Mouse (Mus musculus): ENCODE measurements around the gene Tmcc3. TPM values are rescaled to one million over a fixed set of nuclear protein-coding genes. Genes with fewer than 3 reads are reported as not detected.

Gene Tmcc3
- total RNA-seq, 2 experiments from 2014 or later, result 23.1 to 23.6 TPM

- intact Hi-C loops (cut with DNase I), result no loop called here
- DNase-seq (ENCODE audit: low spot score in 2 of 2), result no peak
These were observed 326.9 kb downstream of the Tmcc3 start for GRCm38 (mm10) chr10:94638599-94638998.

- intact Hi-C loops (cut with DNase I), result no loop called here
- DNase-seq (ENCODE audit: low spot score in 2 of 2), result no peak
These were observed 327.5 kb downstream of the Tmcc3 start for GRCm38 (mm10) chr10:94639281-94639680.

- intact Hi-C loops (cut with DNase I), result loop anchor here (1.0 kb wide), 1 partner anchor 38 kb away; no protein-coding TSS in a partner anchor
These were observed 328.3 kb downstream of the Tmcc3 start for GRCm38 (mm10) chr10:94640067-94640466.

More at GRCm38 (mm10) chr10:94640067-94640466, 328.3 kb downstream of the Tmcc3 start:
- DNase-seq (ENCODE audit: low spot score in 2 of 2), result no peak

Small RNA genes within 50 kb of the gene (microRNA-seq; reads per million reads assigned to microRNA genes)
- 0.50 to 1.0 reads per million in 2 experiments for gene Mir7211

Other genes with a start within 250 kb of the Tmcc3 start
- gene Nr2c1, start 163.9 kb upstream of the Tmcc3 start, total RNA-seq (2021), result 1 to 10 TPM; 7.8 to 8.3 TPM
- gene Ndufa12, start 113.2 kb upstream of the Tmcc3 start, total RNA-seq (2021), result 100 to 1,000 TPM; 214 to 234 TPM
- not detected for gene Gm4792, start 13.2 kb upstream of the Tmcc3 start, total RNA-seq (2021)